Mouse (Mus musculus): ENCODE data around the gene Lin37. TPM values are rescaled to one million over a fixed set of nuclear protein-coding genes. Genes with fewer than 3 reads are reported as not detected.

Gene Lin37
- total RNA-seq (2021): 1 to 10 TPM; 8.7 to 9.0 TPM
- long read RNA-seq, experiment 1, partial matches to known transcripts: 0 of 6 reads
- long read RNA-seq, experiment 1, other reads (novel, unspliced or antisense): 1 of 6 reads
- long read RNA-seq, experiment 2, partial matches to known transcripts: 0 of 2 reads
- long read RNA-seq, experiment 2, other reads (novel, unspliced or antisense): 0 of 2 reads

DNA sequence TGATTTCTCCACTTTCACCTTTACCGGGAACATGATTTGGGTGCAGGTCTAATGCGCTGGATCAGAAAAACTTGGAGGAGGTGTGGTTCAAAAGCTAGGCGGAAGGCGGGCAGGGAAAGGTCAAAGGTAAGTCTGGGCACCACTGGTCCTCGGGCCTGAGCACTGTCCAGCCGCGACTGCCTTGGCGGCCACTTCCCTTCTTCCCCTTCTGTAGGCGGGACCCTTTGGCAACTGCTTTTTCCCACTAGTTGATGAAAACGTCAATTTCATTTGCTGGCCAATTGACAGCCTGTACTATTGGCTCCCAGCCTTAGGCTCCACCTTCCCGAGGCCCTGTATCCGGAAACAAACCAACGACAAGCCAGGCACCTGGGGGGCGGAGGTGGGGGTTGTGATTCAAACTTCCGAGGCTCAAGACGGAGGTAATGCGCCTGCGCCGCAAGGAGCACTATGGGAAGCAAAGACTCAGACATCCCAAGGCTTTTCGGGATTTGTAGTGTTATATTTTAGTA, at the start of gene Lin37:
Gene Lin37 (minus strand): TSS at position 396 of the 512 bp plus-strand sequence.
- DNase-seq (ENCODE audit: low spot score): peak; percentile 98

DNA sequence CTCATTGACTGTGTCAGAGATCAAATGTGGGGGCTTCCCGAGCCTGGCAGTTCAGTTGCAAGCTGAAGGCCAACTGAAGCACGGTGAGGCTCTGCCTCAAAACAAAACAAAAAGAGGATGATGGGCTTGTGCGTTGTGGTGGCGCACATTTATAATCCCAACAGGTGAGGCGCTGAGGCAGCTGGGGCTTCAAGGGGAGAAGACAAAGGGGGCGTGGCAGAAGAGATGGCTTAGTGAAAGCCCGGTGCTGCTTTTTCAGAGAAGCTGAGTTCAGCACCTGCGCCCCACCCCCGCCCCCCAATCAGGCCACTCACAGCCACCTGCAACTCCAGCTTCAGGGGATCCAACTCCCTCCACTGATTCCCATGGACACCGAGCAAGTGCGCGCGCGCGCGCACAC, 48.8 kb upstream of the Lin37 start:
- no peak for DNase-seq (ENCODE audit: low spot score)

DNA sequence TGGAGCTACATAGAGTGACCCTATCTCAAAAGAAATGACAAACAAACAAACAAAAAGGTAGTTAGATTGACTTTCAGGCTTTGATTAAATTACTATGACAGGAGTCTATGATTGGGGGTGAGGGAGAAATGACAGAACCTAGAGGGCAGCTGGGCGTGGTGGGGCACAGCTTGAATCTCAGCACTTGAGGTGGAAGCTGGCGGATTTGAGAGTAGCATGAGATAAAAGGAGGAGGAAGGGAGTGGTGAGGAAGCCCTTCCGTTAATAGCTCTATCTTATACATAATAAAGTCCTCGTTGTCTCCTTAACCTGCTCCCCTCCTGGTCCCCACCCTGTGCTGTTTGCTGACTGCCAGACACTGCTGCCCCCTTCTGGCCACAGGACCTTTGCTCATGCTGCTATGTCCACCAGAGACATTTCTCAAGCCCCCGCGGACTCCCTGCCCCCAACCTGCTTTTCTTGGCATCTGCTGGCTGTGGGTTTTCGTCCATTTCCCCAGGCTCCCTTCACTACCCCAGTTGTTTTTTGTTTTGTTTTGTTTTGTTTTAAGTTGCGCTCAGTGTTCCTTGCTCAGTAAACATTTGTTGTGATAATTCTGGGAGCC, 48.2 kb upstream of the Lin37 start:
- DNase-seq (ENCODE audit: low spot score): no peak

DNA sequence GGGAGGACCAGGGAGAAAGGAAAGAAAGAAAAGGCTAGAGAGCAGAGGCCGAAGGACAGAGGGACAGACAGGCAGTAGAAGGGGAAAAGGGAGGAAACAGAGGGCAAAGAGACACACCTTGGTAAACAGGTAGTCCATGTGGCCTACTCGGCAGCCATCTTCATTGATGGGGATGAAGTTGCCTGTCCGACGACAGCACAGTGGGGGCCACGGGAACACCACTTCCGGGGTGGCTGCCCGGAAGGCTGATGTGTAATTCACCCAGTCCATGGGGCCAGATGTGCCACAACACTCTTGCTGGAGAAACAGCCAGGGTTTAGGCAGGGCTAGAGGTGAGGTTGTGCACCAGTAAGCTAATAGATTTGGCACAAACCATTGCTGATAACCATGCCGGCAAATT, 45.3 kb upstream of the Lin37 start:
- DNase-seq (ENCODE audit: low spot score): no peak

DNA sequence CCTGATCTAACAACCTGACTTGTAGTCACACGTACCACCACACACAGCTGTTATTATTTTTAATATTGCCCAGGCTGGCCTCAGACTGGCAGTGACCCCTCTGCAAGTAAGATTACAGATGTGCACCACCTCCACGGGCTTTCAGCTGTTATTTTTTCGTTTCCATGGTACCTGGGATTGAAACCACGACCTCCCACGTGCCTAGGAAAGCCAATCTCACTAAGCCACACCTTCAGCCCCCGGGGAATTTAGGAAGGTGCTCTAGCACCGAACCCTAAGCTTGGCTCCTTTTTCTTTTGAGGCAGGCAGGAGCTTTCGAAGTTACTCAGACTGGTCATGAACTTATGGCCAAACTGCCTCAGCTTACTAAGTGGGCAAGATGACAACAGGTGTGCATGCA, 44.8 kb upstream of the Lin37 start:
- no peak for DNase-seq (ENCODE audit: low spot score)

DNA sequence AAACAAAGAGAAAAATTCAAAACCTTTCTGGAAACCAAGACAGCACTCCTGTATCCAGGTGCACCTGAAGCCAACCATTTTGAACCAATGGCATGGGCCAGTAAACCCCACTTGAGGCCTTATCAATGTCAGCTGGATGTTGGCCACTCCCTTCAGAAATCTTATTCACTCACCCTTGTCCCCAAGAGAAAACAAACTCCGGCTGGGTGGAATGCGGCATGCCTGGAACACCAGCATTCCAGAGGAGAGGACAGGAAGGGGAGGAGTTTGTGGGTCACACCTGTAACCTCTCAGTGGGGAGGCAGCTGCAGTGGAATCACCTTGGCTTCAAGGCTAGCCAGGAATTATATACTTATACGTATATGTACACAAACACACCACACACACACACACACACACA, 42.9 kb upstream of the Lin37 start:
- DNase-seq (ENCODE audit: low spot score): no peak

DNA sequence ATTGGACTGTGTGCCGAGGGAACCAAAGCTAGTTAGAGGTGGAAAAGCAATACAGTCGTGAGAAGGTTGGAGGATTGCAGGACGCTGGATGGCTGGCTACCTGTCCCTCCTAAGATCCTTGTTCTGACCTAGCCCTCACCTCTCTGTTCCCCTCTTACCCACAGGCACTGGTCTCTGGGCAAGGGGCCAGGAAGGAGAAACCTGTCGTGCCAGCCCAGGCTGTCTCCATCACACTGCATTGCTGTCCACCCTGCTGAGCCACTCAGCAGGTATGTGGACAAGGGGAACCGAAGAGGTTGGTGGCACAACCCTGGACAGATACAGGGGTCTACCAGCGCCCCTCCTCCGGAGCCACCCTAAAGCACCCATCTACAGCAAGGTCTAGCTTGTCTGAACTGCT, 41.0 kb upstream of the Lin37 start:
- DNase-seq (ENCODE audit: low spot score): no peak

DNA sequence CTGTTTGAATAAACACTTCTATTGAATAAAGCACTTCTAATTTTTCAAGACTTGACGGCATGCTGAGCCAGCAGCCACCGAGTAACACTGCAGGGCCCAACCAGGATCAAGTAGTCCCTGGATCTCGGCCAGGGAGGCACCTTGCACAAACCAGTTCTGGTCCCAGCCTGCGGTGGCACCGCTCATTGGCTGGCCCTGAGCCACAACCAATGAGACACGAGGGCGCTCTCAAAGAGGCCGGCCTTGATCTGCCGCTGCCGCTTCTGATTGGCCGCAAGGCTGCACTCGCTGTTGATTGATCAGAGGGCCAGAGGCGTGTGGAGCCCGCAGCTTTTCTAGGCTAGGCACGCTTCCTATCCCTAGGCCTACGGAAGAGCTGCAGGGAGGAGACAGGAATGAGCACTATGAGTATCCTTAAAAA, 40.3 kb upstream of the Lin37 start:
- DNase-seq (ENCODE audit: low spot score): peak; percentile 79

DNA sequence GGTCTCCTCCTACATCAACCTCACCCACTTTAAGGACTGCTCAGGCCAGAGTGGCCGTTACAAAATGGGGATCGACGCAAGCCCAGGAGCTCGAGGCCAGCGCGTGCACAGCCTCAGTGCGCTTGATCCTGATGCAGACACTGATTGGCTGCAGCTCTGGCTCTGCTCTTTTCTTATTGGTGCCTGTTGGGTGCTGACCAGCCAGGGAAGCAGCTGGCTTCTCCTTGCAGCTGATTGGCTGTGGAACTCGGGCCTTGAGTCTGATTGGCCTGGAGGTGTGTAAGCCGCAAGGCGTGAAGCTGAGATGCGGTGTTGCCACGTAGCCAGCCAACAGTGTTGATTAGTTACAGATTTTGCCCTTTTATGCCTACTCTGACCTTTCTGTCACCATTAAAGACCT, 39.1 kb upstream of the Lin37 start, which contains the start of gene Zbtb32:
Gene Zbtb32 (minus strand): TSS at position 124 of the 400 bp plus-strand sequence.
- no peak for DNase-seq (ENCODE audit: low spot score)

DNA sequence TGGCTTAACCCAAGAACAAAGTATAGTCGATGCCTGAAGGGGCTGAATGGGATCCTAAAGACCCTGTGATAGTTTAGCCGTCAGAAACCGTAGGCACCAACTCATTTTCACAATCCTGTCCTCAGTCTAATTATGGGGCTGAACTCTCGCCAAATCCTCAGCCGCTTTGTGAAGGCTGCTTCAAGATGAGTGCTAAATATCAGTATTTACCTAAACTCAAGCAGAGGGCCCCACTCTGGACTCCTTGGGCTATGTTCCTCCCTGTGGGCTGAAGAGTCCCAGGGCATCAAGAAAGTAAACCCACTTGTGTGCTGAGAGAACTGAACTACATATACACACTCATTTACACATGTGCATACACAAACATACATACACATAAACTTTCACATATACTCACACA, 37.2 kb upstream of the Lin37 start:
- no peak for DNase-seq (ENCODE audit: low spot score)

DNA sequence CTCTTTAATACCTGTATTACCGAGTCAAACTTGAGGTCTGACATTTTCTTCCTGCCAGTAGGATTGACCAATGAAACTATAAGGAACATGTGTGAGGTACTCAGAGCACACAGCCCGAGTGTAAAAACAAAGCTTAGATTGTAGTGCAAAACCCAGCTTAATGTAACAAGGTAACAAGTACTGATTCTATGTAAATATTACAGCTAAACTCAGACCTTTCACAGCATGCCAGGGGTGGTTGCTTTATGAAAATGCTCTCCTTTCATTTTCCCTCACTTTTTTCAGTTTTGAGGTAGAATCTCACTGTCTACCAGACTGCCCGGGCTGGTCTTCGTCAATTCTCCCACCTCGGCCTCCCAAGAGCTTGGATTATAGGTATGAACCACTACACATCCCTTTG, 36.5 kb upstream of the Lin37 start:
- DNase-seq (ENCODE audit: low spot score): no peak

DNA sequence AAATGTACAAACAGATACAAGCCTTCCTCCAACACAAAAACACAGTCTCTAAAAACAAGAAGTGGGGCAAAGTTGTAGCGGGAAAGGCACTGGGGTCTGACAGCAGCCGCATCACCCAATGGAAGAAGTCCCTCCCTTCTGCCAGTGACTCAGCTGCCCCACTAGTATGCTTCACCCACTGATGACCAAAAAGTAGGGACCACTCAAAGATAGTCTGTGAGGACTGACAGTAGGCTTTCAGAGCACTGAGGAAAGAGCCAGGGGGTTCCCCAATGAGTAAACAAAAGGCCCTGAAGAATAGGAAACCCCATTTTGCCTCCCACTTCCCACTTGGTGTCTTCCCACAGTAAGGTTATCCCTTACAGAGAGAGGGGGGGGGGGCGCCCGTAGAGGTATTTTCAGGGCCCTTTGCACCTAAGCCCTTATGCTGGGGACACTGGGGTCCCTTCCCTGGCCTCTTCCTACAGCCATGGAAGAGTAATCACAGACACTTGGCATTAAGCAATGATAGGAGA, 34.9 kb upstream of the Lin37 start:
- no peak for DNase-seq (ENCODE audit: low spot score)

DNA sequence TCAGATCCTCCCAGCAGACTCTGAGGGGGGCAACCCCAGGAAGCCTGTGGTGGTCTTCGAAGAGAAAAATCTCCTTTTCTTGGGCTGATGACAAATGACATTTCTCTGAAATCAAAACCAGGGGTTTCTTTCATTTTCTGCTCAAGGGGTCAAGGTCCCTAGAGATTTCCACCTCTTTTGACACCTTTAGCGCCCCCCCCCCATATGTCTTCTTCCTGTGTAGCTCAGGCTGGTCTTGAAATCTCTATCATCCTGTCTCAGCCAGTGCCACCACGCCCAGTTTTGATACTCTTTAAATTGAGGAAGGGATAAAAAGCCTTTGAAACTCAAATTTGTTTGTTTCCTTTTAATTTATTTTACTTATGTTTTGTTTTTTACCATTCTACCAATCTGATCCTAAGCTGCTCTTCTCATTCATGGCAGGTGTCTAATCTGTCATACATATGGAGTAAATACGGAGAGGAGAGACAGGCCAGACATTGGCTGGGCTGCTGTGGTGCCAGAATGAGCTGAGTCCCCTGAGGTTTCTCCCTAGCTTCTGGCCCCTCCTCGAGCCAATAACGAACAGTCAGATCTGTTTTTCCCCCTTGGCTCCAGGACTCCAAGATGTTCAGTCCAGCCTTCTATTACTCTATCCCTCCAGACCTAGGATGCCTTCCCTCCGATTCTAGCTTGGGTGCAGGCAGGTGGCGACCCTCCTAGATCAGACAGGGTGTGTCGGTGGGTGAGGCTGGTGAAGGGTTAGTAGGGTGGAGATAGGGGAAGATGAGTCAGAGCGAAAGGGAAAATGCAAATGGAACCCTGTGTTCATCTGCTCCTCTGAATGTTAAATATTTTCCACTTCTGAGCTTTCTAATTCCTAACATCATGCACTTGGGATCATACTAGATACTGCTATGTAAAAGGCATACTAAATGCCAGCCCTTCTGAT, 34.2 kb upstream of the Lin37 start:
- no peak for DNase-seq (ENCODE audit: low spot score)

DNA sequence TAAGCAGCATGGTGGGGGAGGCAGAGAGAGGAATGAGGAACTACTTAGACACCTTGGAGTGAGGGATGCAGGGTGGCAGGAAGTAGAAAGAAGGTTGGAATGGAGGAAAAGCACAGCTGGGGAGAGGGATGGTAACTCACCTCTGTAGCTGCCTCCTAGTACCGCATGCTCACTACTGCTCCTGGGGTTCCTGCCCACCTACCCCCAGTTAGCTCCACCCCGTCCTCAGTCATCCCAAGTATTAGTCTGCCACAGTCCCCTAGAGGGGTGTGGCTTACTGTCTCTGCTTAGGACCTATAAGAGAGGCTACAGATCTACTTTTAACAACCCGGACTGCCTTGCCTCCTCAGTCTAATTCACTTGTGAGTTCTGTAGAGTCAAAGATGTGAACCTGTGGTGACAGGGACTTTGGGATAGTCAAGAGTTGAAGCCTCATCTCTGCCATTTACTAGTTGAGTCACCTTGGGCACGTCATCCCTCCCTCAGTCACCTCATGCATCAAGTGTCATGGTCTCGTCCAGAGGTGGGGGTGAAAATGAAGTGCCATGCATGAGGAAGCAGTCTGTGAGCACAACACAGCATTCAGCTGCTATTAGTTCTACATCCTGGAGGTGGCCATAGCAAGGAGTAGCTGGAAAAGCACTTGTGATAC, 33.3 kb upstream of the Lin37 start:
- no peak for DNase-seq (ENCODE audit: low spot score)

DNA sequence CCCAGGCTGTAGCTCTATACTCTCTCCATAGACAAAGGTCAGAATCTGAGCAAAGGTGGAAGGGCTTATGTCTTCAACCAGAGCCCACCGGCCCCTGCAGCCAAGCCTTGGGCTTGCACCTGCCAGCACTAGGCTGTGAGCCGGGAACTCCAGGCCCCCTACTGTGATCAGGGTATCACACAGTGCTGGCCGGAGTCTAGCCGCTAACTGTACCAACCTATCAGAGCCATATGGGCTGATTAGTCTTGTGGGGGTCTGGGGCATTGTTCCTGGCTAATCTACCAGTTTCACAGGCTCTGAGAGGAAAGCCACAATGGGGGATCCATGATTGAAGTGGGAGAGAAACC, 31.9 kb upstream of the Lin37 start:
- no peak for DNase-seq (ENCODE audit: low spot score)

DNA sequence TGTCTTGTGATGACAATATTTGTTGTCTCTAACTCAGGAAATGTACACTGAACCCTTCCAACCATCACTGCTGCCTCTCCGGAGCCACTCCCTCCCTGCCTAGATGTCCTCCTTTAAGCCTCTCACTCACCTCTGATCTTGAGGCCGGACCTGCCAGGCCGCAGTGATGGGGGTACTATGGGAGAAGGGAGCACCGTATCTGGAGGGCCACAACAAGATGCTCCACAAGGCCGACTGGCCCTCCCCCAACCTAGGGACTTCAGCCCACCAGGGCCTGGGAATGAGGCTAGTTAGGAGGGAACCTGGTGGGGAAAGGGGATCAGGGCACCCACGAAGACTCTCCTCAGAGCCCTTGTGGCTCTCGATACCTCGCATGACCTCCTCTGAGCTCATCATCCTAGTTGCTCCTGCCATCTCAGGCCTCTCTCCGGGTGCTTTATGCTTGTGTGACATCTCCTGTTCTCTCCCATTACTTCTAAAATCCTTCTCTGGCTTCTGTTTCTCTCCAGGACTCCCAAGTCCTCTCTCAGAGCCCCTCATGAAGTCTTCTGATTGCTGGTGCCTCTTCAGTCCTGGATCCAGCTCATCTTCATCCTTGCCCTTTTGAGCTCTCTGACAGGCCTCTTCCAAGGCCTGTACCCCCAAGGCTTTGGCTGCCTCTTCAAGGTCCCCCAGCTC, 31.4 kb upstream of the Lin37 start:
- no peak for DNase-seq (ENCODE audit: low spot score)

DNA sequence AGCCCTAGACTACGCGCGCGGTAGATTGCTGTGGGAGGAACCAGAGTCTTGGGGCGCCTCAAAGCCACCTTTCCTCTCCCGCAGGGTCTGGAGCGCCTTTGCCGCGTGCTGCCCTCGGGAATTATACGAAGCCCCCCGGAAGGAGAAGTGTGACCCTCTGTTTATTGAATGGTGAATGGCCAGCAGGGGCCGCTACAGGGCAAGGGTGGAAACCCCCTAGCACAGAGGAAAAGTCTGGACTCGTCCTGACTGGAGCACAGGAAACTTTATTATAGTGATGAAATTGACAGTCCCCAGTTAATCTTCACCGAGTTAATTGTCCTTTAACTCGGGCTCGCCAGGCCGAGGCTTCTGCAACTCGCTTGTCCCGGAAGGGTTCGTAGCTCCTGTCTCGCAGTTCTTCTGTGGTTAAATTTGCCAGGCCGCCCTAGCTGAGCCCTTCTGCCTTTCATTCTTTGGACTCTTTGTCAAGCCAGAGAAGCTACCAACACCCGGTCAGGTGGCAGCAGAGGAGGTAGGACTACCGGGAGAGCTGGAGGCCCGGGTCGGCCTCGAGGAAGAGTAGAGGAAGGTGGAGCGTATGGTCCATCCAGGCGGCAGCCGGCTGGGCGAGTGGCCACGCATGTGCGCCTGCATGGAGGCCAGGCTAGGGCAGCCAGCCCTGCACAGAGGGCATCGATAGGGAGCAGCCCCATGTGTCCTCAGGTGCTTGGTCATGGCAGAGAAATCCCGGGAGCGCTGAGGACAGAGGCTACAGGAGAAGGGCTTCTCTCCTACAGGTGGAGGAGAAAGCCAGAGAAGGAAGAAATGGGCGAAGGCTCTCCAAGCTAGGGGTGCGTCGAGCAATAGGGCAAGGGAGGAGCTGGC, 30.0 kb upstream of the Lin37 start:
- DNase-seq (ENCODE audit: low spot score): peak; percentile 85

DNA sequence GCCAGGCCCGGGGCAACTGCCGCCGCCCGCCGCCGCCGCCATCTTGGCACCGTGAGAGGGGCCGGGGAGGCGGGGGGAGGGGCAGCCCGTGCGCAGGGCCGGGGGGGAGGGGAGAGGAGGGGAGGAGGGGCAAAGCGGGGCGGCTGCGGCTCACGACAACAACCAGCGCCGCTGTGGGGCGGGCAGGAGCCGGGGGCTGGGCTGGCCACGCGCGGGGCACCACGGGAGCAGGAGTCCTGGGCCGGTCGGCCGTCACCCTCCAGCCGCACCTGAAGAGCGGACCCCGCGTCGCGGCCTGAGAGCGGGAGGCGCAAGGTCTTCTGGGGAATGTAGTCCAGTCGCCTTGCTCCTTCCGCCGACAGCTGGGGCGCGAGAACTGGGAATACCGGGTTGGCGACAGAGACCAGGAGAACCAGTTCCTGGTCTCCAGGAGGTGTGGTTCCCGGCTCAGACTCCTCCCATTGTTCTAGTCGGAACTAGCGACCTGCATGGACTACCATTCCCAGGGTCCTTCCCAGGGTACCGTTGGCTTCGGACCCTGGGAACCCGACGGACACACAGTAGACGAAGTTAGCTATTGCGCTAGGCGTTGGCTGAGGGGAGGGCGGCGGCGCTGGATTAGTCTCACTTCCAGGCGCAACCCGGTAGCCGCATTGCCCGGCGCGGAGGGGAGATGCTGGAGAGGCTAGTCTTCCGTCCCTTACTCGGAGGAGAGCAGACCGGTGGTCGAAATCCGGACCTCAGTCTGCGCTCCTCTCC, 29.2 kb upstream of the Lin37 start, which contains the start of gene Kmt2b:
Gene Kmt2b (minus strand): TSS at position 51 of the 759 bp plus-strand sequence.
- DNase-seq (ENCODE audit: low spot score): peak; percentile 97
